Mouse (Mus musculus): ENCODE measurements around the gene Fblim1.

Gene Fblim1

GRCm38 (mm10) chr4:141600364-141600763 lies 5.5 kb downstream of the Fblim1 start:
- WGBS = 65% methylated on average over 6 of the region's 6 CpGs

GRCm38 (mm10) chr4:141599251-141600141 lies 6.4 kb downstream of the Fblim1 start:
- WGBS = 2% methylated on average over 44 of the region's 57 CpGs

GRCm38 (mm10) chr4:141598894-141599250 lies 7.0 kb downstream of the Fblim1 start:
- WGBS = 11% methylated on average over 9 of the region's 9 CpGs

GRCm38 (mm10) chr4:141598199-141598893 lies 7.5 kb downstream of the Fblim1 start:
- WGBS = 19% methylated on average over 19 of the region's 19 CpGs

- 91% methylated on average over 8 of the region's 8 CpGs for WGBS
These were observed 9.1 kb downstream of the Fblim1 start for GRCm38 (mm10) chr4:141596700-141597328.

GRCm38 (mm10) chr4:141595605-141596268 lies 10.2 kb downstream of the Fblim1 start:
- WGBS = 90% methylated on average over 9 of the region's 9 CpGs

GRCm38 (mm10) chr4:141595138-141595537 lies 10.8 kb downstream of the Fblim1 start:
- 96% methylated on average over 11 of the region's 11 CpGs for whole genome bisulfite sequencing

- 30% methylated on average over 3 of the region's 3 CpGs for WGBS
These were observed 14.3 kb downstream of the Fblim1 start for GRCm38 (mm10) chr4:141591547-141591946.

GRCm38 (mm10) chr4:141583919-141584318 lies 22.0 kb downstream of the Fblim1 start:
- WGBS = 95% methylated on average over 8 of the region's 8 CpGs

GRCm38 (mm10) chr4:141581051-141581450 lies 24.8 kb downstream of the Fblim1 start:
- 85% methylated on average over 13 of the region's 13 CpGs for WGBS

GRCm38 (mm10) chr4:141578833-141579232 lies 27.1 kb downstream of the Fblim1 start:
- WGBS = 79% methylated on average over 3 of the region's 3 CpGs

- 96% methylated on average over 7 of the region's 7 CpGs for WGBS
These were observed 29.0 kb downstream of the Fblim1 start for GRCm38 (mm10) chr4:141576877-141577276.

GRCm38 (mm10) chr4:141576404-141576803 lies 29.5 kb downstream of the Fblim1 start:
- WGBS = 87% methylated on average over 11 of the region's 11 CpGs

- 36% methylated on average over 27 of the region's 27 CpGs for WGBS
These were observed 30.9 kb downstream of the Fblim1 start for GRCm38 (mm10) chr4:141574789-141575702.

- 60% methylated on average over 6 of the region's 6 CpGs for WGBS
These were observed 32.4 kb downstream of the Fblim1 start for GRCm38 (mm10) chr4:141573359-141573966.

- WGBS = 82% methylated on average over 7 of the region's 7 CpGs
These were observed 33.1 kb downstream of the Fblim1 start for GRCm38 (mm10) chr4:141572668-141573358.

- 75% methylated on average over 10 of the region's 10 CpGs for WGBS
These were observed 34.0 kb downstream of the Fblim1 start for GRCm38 (mm10) chr4:141571934-141572333.

GRCm38 (mm10) chr4:141571337-141571739 lies 34.6 kb downstream of the Fblim1 start:
- WGBS = 64% methylated on average over 6 of the region's 6 CpGs

- 84% methylated on average over 1 of the region's 1 CpGs for WGBS
These were observed 35.1 kb downstream of the Fblim1 start for GRCm38 (mm10) chr4:141570821-141571220.

GRCm38 (mm10) chr4:141570004-141570403 lies 35.9 kb downstream of the Fblim1 start:
- 71% methylated on average over 6 of the region's 6 CpGs for WGBS

Measured in cerebral cortex, adult 2 months (tissue).